Mouse (Mus musculus) brain, embryonic 18.5 days (tissue): ENCODE results near the gene Tdrd3.
A peak's percentile ranks its signal among the peaks of the same experiment; 100 is the strongest.

Experiments
- DNase-seq: peaks from one replicate; pipeline ENCODE4 v3.0.0-alpha.2; 2012; ENCODE audit warnings: low read depth, low spot score

Gene Tdrd3

GRCm38 (mm10) chr14:87451645-87452443 is 35.4 kb downstream of the Tdrd3 start:
- DNase-seq = peak; percentile 60

GRCm38 (mm10) chr14:87455630-87456175 is 39.3 kb downstream of the Tdrd3 start:
- DNase-seq = no peak

- no peak for DNase-seq
Measured at GRCm38 (mm10) chr14:87459777-87460176, 43.3 kb downstream of the Tdrd3 start.

GRCm38 (mm10) chr14:87461543-87461942 is 45.1 kb downstream of the Tdrd3 start:
- no peak for DNase-seq

- peak; percentile 62 for DNase-seq
Measured at GRCm38 (mm10) chr14:87463963-87464654, 47.7 kb downstream of the Tdrd3 start.

- no peak for DNase-seq
Measured at GRCm38 (mm10) chr14:87464655-87465054, 48.2 kb downstream of the Tdrd3 start.

GRCm38 (mm10) chr14:87467586-87467985 is 51.1 kb downstream of the Tdrd3 start:
- DNase-seq = no peak

- DNase-seq = no peak
Measured at GRCm38 (mm10) chr14:87471521-87471920, 55.1 kb downstream of the Tdrd3 start.

GRCm38 (mm10) chr14:87472782-87473181 is 56.3 kb downstream of the Tdrd3 start:
- no peak for DNase-seq

- no peak for DNase-seq
Measured at GRCm38 (mm10) chr14:87475721-87476359, 59.4 kb downstream of the Tdrd3 start.

GRCm38 (mm10) chr14:87478339-87478951 is 62.0 kb downstream of the Tdrd3 start:
- no peak for DNase-seq

GRCm38 (mm10) chr14:87485888-87486287 is 69.4 kb downstream of the Tdrd3 start:
- DNase-seq = no peak

GRCm38 (mm10) chr14:87497955-87498594 is 81.6 kb downstream of the Tdrd3 start:
- no peak for DNase-seq

GRCm38 (mm10) chr14:87505924-87506323 is 89.5 kb downstream of the Tdrd3 start:
- no peak for DNase-seq

- no peak for DNase-seq
Measured at GRCm38 (mm10) chr14:87515281-87515680, 98.8 kb downstream of the Tdrd3 start.

- no peak for DNase-seq
Measured at GRCm38 (mm10) chr14:87517381-87517780, 100.9 kb downstream of the Tdrd3 start.

GRCm38 (mm10) chr14:87531847-87532246 is 115.4 kb downstream of the Tdrd3 start:
- DNase-seq = no peak

GRCm38 (mm10) chr14:87537127-87537819 is 120.8 kb downstream of the Tdrd3 start:
- DNase-seq = no peak

GRCm38 (mm10) chr14:87549986-87550385 is 133.5 kb downstream of the Tdrd3 start:
- no peak for DNase-seq

- DNase-seq = no peak
Measured at GRCm38 (mm10) chr14:87552211-87552610, 135.8 kb downstream of the Tdrd3 start.

- no peak for DNase-seq
Measured at GRCm38 (mm10) chr14:87563841-87564240, 147.4 kb downstream of the Tdrd3 start.
